Mouse (Mus musculus) hindlimb bud, embryonic 11.5 days (tissue): ENCODE data around the gene Stap2.

Experiments used
- DNase-seq: peaks from one replicate; pipeline ENCODE4 v3.0.0-alpha.2; 2012; ENCODE audit warnings: low read depth, low spot score; ENCODE audit errors: extremely low spot score

The Stap2 gene

GRCm38 (mm10) chr17:56007444-56008355 is 2.3 kb upstream of the Stap2 start:
- no peak for DNase-seq

GRCm38 (mm10) chr17:56006956-56007355 is 1.6 kb upstream of the Stap2 start:
- no peak for DNase-seq

DNA sequence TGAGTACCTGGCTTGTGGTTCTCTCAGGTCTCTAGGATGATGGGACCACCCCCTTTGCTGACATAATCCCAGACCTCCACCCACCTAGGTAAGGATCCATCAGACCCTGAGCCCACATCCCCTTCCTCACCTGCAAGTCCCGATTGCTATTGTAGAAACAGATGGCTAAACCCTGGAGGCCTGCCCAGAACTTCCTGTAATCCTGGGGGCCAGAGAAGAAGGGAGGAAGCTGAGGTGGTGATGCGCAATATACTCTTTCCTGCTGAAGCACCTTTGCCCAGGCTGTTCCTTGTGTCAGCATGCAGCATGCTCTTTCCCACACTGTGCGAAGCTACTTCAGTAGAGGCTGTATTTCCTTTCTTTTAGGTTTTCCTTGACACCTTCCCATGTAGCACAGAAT is 2.4 kb downstream of the Stap2 start:
- DNase-seq: no peak

DNA sequence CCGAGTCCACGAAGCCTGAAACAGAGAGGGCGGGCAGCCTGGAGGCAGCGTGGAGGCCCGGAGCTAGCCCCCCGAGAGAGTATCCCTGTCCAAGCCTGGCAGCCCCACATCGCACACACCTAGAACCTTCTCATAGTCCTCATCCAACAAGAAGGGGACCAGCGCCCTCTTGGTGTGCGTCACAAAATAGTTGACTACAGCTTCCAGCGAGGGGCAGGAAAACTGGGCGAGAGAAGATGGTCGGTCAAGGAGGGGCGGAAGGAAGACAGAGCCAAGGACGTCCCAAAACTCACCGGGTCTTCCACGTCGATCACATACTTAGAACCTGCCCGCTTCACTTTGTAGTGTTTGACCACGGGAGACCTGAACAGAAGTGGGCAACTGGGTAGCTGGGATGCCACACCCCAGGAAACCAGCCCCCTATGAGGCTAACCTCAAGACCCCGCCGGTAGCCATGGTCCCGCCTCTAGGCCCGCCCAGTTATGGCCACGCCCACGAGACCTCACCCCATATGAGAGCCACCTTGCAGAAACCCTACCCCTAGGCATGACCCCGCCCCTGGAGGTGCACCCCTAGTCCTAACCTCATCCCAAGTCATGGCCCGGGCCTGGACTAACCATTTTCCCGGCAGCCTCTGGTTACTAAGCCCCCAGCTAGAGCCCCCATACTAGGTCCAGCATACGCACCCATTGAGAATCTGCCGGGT is 5.4 kb downstream of the Stap2 start:
- DNase-seq: no peak

- DNase-seq: no peak
Measured at GRCm38 (mm10) chr17:55996007-55996406, 9.4 kb downstream of the Stap2 start.

DNA sequence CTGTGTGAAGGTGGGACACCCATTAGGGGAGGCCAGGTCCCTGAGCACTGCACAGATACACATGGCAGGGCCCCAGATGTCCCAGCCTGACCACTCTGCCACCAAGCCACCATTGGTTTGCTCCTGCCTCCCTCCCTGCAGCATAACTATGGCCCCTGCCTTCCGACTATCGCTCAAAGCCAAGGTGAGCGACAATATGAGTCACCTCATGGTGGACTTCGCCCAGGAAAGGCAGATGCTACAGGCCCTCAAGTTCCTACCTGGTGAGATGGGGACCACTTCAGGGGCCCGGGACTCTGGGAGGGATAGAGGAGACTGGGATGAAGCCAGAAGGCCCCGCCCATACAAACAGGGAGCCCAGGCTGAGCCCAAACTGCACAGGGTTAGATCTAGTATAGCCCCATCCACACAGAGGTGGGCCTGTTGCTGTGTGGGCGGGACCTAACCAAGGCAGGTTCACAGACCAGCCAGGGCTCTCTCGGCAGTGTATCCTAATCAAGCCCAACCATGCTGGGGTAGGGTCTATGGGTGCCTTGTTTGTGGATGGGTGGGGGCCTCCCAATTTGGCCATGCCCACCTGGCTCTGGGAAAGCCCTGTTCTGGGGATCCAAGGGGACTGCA is 15.0 kb downstream of the Stap2 start:
- DNase-seq: no peak

- DNase-seq: no peak
Measured at GRCm38 (mm10) chr17:55986030-55986961, 19.1 kb downstream of the Stap2 start, which contains the start of gene Fsd1. Gene Fsd1, plus strand, starts transcription at chr17:55986509.

- DNase-seq: no peak
Measured at GRCm38 (mm10) chr17:55977301-55977700, 28.1 kb downstream of the Stap2 start.

DNA sequence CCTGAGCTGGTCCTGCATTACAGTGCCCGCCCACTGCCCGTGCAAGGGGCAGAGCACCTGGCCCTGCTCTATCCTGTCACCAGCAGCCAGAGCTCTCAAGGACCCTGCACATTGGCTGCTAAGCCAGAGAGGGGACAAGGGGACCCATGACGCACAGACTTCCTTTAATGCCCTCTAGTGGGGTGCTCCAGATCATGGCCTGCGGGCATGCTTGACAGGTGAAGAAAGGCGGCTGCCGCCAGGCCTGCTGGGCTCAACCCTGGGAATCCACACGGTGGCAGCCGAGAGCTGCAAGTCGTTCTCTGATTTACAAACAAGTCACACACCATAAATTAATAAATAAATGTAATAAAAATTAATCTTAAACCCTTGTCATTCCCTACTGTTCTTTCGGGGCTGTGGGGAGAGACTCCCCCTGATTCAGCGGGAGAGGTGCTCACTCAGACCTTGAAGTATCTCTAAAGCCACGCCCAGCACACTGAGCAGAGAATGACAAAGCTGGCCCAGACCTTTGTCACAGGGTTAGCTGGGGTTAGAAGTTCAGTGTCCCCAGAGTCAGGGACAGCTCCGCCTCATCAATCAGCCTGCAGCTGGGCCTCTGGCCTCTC is 29.0 kb downstream of the Stap2 start:
- no peak for DNase-seq

DNA sequence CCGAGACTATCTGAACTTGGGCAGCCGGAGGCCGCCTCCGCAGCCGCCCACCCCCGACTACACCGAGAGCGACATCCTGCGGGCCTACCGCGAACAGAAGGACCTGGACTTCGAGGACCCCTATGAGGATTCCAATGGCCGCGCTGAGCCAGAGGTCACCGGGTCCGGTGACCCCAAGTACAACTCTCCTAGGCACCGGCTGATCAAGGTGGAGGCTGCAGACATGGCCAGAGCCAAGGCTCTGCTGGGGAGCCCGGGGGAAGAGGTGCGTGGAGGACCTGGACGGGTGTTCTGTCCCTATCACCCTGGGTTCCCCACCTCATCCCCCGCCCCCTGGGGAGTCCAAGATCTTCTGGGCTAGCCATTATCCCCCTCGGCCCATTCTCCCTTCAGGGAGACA is 33.9 kb downstream of the Stap2 start:
- no peak for DNase-seq

DNA sequence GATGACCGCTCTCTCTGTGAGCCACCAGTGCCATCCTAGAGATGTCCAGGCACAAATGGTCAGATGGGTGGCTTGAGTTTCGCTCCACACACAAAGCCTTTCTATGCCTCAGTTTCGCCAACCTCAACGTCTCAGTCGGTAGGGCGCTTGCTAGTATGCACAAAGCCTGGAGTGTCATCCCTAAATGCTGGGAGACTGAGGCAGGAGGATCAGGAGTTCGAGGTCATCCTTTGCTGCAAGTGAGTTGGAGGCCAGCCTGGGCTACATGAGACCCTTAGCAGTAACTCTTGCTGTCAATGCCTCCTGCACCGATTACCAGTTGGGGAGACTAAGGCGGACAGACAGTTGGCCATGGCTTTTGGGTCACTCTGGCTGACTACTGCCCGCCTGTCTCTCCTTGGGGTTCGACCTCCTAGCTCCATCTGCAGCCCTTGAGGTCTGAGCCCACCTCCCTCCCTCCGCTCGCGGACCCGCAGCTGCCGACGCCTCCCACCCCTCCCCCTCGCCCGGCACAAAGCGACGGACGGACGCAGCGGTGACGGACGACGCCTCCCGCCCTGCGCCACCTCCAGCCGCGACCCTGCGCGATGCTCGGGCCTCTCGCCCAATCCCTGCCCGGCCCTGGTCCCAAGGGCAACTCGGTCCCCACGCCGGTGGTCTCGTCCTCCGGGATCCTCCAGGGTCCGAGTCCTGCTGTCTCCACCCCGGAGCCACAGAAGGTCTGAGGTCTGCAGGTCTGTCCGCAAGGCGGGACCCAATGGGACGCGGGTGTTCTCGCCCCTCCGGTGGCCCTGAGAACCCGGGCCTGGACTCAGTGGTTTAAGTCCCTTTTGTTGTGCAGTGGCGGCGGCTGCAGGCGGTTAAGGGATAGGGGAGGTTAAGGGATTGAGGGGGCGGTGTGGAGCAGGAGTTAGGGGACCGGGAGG is 35.2 kb downstream of the Stap2 start, which contains the start of gene Shd:
Gene Shd (plus strand): TSS at position 502 of the 926 bp plus-strand sequence.
- DNase-seq: no peak

DNA sequence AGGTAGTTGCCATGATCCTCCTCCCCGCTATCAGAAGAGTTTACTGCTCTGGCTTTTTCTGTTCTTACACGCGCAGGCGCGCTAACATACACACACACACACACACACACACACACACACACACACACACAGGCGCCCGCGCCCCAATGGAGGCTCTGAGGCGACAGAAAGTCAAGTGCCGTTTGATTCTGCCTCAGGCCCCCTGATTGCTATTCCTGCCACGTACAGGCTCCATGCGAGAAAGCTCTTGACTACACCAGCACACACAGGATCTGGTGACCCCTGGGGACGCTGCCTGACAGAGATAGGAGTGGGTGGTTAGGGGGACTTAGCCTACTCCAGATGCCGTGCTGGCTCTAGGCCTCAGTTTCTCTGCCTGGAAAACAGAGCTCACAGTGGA is 35.8 kb downstream of the Stap2 start:
- no peak for DNase-seq

- no peak for DNase-seq
Measured at GRCm38 (mm10) chr17:55968210-55968609, 37.2 kb downstream of the Stap2 start.

DNA sequence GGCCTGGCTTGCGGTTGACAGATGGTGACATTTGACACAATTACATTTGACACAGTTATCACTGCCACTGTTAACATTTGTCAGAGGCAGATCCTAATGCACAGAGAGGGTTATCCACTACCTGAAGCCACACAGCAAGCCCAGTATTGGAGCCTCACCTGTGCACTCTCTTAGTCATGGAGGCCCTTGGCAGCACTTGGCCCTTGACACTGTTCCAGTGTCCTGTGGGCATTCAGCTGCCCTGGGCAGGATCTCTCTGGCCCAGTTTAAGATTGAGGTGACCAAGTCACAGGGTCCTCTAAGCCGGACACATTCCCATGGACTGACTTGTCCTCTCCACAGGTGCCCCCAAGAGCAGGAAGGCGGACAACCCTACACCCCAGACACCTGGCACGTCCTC is 38.2 kb downstream of the Stap2 start:
- no peak for DNase-seq

GRCm38 (mm10) chr17:55964996-55965395 is 40.4 kb downstream of the Stap2 start:
- DNase-seq: no peak

DNA sequence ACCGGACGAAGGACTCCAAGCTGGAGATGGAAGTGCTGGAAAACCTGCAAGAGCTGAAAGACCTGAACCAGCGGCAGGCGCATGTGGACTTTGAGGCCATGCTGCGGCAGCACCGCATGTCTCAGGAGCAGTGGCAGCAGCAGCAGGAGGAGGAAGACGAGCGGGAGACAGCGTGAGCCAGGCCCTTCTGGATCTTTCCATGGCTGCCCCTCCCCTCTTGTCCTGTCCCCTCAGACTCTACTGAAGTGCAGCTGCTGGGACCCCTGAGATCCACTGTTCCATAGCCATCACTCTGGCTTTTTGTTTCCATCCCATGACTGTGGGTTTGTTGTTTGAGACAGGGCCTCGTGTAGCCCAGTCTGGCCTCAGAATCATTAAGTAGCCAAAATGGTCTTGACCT is 40.9 kb downstream of the Stap2 start:
- no peak for DNase-seq

DNA sequence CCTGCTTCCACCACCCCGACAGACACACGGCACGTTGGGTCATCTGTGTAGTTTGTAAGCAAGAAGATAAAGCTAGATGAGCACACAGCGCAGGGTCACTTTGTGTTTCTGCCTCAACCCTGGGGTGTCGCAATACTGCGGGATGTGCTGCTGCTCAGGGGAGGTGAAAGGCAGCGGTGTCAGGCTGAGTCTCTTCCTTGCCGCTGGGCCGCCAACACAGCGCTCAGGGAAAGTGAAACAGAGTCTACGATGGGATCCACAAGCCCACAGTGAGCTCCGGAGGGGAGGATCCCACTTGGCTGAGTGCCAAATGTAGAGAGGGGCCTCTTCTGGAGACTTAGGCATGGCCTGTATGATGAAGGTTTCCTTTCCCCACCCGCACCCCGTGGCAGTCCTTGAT is 42.2 kb downstream of the Stap2 start:
- no peak for DNase-seq

- no peak for DNase-seq
Measured at GRCm38 (mm10) chr17:55961631-55962030, 43.8 kb downstream of the Stap2 start.

DNA sequence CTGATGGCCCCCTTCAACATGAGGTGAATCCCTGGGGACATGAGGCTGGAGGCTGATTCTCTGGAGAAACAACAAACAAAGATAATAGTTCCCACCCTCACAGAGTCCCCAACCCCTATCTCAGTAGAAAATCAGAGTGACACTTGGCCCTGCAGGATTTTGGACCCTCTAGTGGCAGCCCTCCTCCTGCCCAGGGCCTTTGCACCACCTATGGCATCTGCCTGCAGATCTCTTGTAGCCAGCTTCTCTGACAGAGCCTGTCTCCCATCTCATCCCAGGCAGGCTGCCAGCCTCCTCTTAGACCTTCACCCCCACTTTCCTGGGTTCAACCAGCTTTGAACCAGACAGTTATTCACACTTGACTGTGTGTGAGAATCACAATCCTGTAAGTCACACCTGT is 44.6 kb downstream of the Stap2 start:
- no peak for DNase-seq
